Mouse (Mus musculus): ENCODE results near the gene Dgkk. TPM values are rescaled to one million over a fixed set of nuclear protein-coding genes. Genes with fewer than 3 reads are reported as not detected.
"Not testable (repeated sequence)": the region's sequence is repeated elsewhere in the genome, so short reads cannot be mapped to it uniquely, and the experiment has no call there.

The Dgkk gene
- total and polyA plus RNA-seq, 3 experiments, result 0.05 TPM; not detected in 2

- Histone ChIP-seq H3K9me3 (replicated peaks) (no peaks in the 10 kb centered on the region), H3K36me3 (replicated peaks) (no peaks in the 10 kb centered on the region), H3K27me3 (ENCODE audit: insufficient read depth, low read length) (no peaks in the 10 kb centered on the region), H3K4me1 (ENCODE audit: insufficient read depth, low read depth, low read length) (no peaks in the 10 kb centered on the region), H3K4me3 (ENCODE audit: low read depth, low read length) (no peak overlapping the region)
- ATAC-seq (ENCODE audit: extremely low read depth, insufficient number of reproducible peaks, low FRiP score, poor library complexity, severe bottlenecking) (no peak), DNase-seq (ENCODE audit: low spot score) (no peak)
- TF ChIP-seq TAL1 (conservative IDR thresholded peaks at IDR 0.05; ENCODE audit: low read depth, low read length) (no peak), GATA1 (IDR thresholded peaks at IDR 0.05; ENCODE audit: borderline replicate concordance, low read length) (no peak), CTCF (IDR thresholded peaks at IDR 0.05; ENCODE audit: low read depth, low read length) (no peak), GATA2 (IDR thresholded peaks at IDR 0.05; ENCODE audit: borderline replicate concordance, low read depth, low read length) (no peak), POLR2AphosphoS5 (IDR thresholded peaks at IDR 0.05; ENCODE audit: insufficient replicate concordance, low read depth, low read length) (no peak)
These were observed 143.1 kb downstream of the Dgkk start for GRCm38 (mm10) chrX:6922165-6922564.

- Histone ChIP-seq H3K4me1 (ENCODE audit: insufficient read depth, low read depth, low read length) (no peaks in the 10 kb centered on the region), H3K4me3 (ENCODE audit: low read depth, low read length) (no peak overlapping the region), H3K27me3 (ENCODE audit: insufficient read depth, low read length) (no peaks in the 10 kb centered on the region), H3K36me3 (replicated peaks) (no peaks in the 10 kb centered on the region), H3K9me3 (replicated peaks) (no peaks in the 10 kb centered on the region)
- DNase-seq (ENCODE audit: low spot score), result no peak
- ATAC-seq (ENCODE audit: extremely low read depth, insufficient number of reproducible peaks, low FRiP score, poor library complexity, severe bottlenecking), result no peak
- no peak for TF ChIP-seq GATA1 (IDR thresholded peaks at IDR 0.05; ENCODE audit: borderline replicate concordance, low read length)
- no peak for TF ChIP-seq GATA2 (IDR thresholded peaks at IDR 0.05; ENCODE audit: borderline replicate concordance, low read depth, low read length)
- TF ChIP-seq TAL1 (conservative IDR thresholded peaks at IDR 0.05; ENCODE audit: low read depth, low read length), result no peak
- no peak for TF ChIP-seq CTCF (IDR thresholded peaks at IDR 0.05; ENCODE audit: low read depth, low read length)
- no peak for TF ChIP-seq POLR2AphosphoS5 (IDR thresholded peaks at IDR 0.05; ENCODE audit: insufficient replicate concordance, low read depth, low read length)
These were observed 147.1 kb downstream of the Dgkk start for GRCm38 (mm10) chrX:6926224-6926623.

GRCm38 (mm10) chrX:6968598-6968997 lies 189.5 kb downstream of the Dgkk start:
- ATAC-seq (ENCODE audit: extremely low read depth, insufficient number of reproducible peaks, low FRiP score, poor library complexity, severe bottlenecking) (no peak), DNase-seq (ENCODE audit: low spot score) (no peak)
- Histone ChIP-seq H3K36me3 (replicated peaks) (no peaks in the 10 kb centered on the region), H3K9me3 (replicated peaks) (no peaks in the 10 kb centered on the region), H3K27me3 (ENCODE audit: insufficient read depth, low read length) (no peaks in the 10 kb centered on the region), H3K4me3 (ENCODE audit: low read depth, low read length) (no peak overlapping the region), H3K4me1 (ENCODE audit: insufficient read depth, low read depth, low read length) (no peaks in the 10 kb centered on the region)
- no peak for TF ChIP-seq GATA1 (IDR thresholded peaks at IDR 0.05; ENCODE audit: borderline replicate concordance, low read length)
- TF ChIP-seq POLR2AphosphoS5 (IDR thresholded peaks at IDR 0.05; ENCODE audit: insufficient replicate concordance, low read depth, low read length), result no peak
- no peak for TF ChIP-seq TAL1 (conservative IDR thresholded peaks at IDR 0.05; ENCODE audit: low read depth, low read length)
- TF ChIP-seq CTCF (IDR thresholded peaks at IDR 0.05; ENCODE audit: low read depth, low read length), result no peak
- no peak for TF ChIP-seq GATA2 (IDR thresholded peaks at IDR 0.05; ENCODE audit: borderline replicate concordance, low read depth, low read length)

GRCm38 (mm10) chrX:6971956-6972355 lies 192.8 kb downstream of the Dgkk start:
- Histone ChIP-seq H3K36me3 (replicated peaks) (no peaks in the 10 kb centered on the region), H3K4me1 (ENCODE audit: insufficient read depth, low read depth, low read length) (no peaks in the 10 kb centered on the region), H3K27me3 (ENCODE audit: insufficient read depth, low read length) (no peaks in the 10 kb centered on the region), H3K9me3 (replicated peaks) (no peaks in the 10 kb centered on the region), H3K4me3 (ENCODE audit: low read depth, low read length) (no peak overlapping the region)
- TF ChIP-seq GATA2 (IDR thresholded peaks at IDR 0.05; ENCODE audit: borderline replicate concordance, low read depth, low read length) (no peak), GATA1 (IDR thresholded peaks at IDR 0.05; ENCODE audit: borderline replicate concordance, low read length) (no peak), POLR2AphosphoS5 (IDR thresholded peaks at IDR 0.05; ENCODE audit: insufficient replicate concordance, low read depth, low read length) (no peak), TAL1 (conservative IDR thresholded peaks at IDR 0.05; ENCODE audit: low read depth, low read length) (no peak), CTCF (IDR thresholded peaks at IDR 0.05; ENCODE audit: low read depth, low read length) (no peak)
- ATAC-seq (ENCODE audit: extremely low read depth, insufficient number of reproducible peaks, low FRiP score, poor library complexity, severe bottlenecking) (no peak), DNase-seq (ENCODE audit: low spot score) (no peak)

GRCm38 (mm10) chrX:6983916-6984315 lies 204.8 kb downstream of the Dgkk start:
- not testable (repeated sequence) for H3K36me3 ChIP-seq (replicated peaks); H3K27me3 ChIP-seq (ENCODE audit: insufficient read depth, low read length); H3K4me1 ChIP-seq (ENCODE audit: insufficient read depth, low read depth, low read length); ATAC-seq (ENCODE audit: extremely low read depth, insufficient number of reproducible peaks, low FRiP score, poor library complexity, severe bottlenecking); H3K4me3 ChIP-seq (ENCODE audit: low read depth, low read length); H3K9me3 ChIP-seq (replicated peaks); DNase-seq (ENCODE audit: low spot score)

Measured in G1E (cell line).